Mouse (Mus musculus) mesoderm, embryonic 11.5 days (tissue): ENCODE data around the gene Tnr.

Experiments used
- DNase-seq: peaks from one replicate; pipeline ENCODE4 v3.0.0-alpha.2; 2012; ENCODE audit warnings: low read depth, low spot score

Tnr gene

GRCm38 (mm10) chr1:159566046-159566445 lies 42.5 kb downstream of the Tnr start:
- DNase-seq, result no peak

GRCm38 (mm10) chr1:159567171-159567570 lies 43.6 kb downstream of the Tnr start:
- DNase-seq, result no peak

- no peak for DNase-seq
Measured at GRCm38 (mm10) chr1:159570270-159570669, 46.7 kb downstream of the Tnr start.

- no peak for DNase-seq
Measured at GRCm38 (mm10) chr1:159570831-159571230, 47.3 kb downstream of the Tnr start.

- no peak for DNase-seq
Measured at GRCm38 (mm10) chr1:159571951-159572350, 48.4 kb downstream of the Tnr start.

GRCm38 (mm10) chr1:159573116-159573515 lies 49.5 kb downstream of the Tnr start:
- no peak for DNase-seq

GRCm38 (mm10) chr1:159574661-159575060 lies 51.1 kb downstream of the Tnr start:
- no peak for DNase-seq

GRCm38 (mm10) chr1:159576246-159576645 lies 52.7 kb downstream of the Tnr start:
- no peak for DNase-seq

GRCm38 (mm10) chr1:159578391-159578790 lies 54.8 kb downstream of the Tnr start:
- DNase-seq, result no peak

- DNase-seq, result no peak
Measured at GRCm38 (mm10) chr1:159580335-159580921, 56.9 kb downstream of the Tnr start.

- no peak for DNase-seq
Measured at GRCm38 (mm10) chr1:159583877-159584276, 60.3 kb downstream of the Tnr start.

GRCm38 (mm10) chr1:159588741-159589140 lies 65.2 kb downstream of the Tnr start:
- DNase-seq, result no peak

GRCm38 (mm10) chr1:159594099-159595058 lies 70.8 kb downstream of the Tnr start:
- DNase-seq, result no peak

- no peak for DNase-seq
Measured at GRCm38 (mm10) chr1:159595729-159596128, 72.2 kb downstream of the Tnr start.

- DNase-seq, result no peak
Measured at GRCm38 (mm10) chr1:159596640-159597039, 73.1 kb downstream of the Tnr start.

- DNase-seq, result no peak
Measured at GRCm38 (mm10) chr1:159613561-159613960, 90.0 kb downstream of the Tnr start.

GRCm38 (mm10) chr1:159614062-159614601 lies 90.6 kb downstream of the Tnr start:
- no peak for DNase-seq

- DNase-seq, result no peak
Measured at GRCm38 (mm10) chr1:159614644-159615431, 91.3 kb downstream of the Tnr start.

GRCm38 (mm10) chr1:159615686-159616085 lies 92.1 kb downstream of the Tnr start:
- no peak for DNase-seq

GRCm38 (mm10) chr1:159619205-159619604 lies 95.6 kb downstream of the Tnr start:
- no peak for DNase-seq

GRCm38 (mm10) chr1:159621321-159621720 lies 97.8 kb downstream of the Tnr start:
- peak; percentile 67 for DNase-seq

- DNase-seq, result no peak
Measured at GRCm38 (mm10) chr1:159629119-159629518, 105.5 kb downstream of the Tnr start.
